Mouse (Mus musculus) intestine, postnatal 0 days (tissue): ENCODE results near the gene Crocc. TPM values are rescaled to one million over a fixed set of nuclear protein-coding genes. Genes with fewer than 3 reads are reported as not detected.

Source experiments
- ATAC-seq: fragments of 200-750 bp; cut with Nextera tagmentation; 2 replicates; pipeline ENCODE4 v1.8.0; 2017; ENCODE audit warnings: mild to moderate bottlenecking, moderate TSS enrichment, moderate library complexity
- H3K27ac ChIP-seq: fragments of 300-500 bp; sonication (generic); 2 replicates; pipeline ENCODE4 v1.5.1; 2014; ENCODE audit warnings: mild to moderate bottlenecking, low read depth, low read length, moderate library complexity
- H3K27me3 ChIP-seq: fragments of 300-500 bp; sonication (generic); replicated peaks from 2 replicates; pipeline ENCODE4 v1.6.1; 2014; ENCODE audit warnings: low read length, mixed read lengths; ENCODE audit not compliant: control insufficient read depth, insufficient read depth
- H3K36me3 ChIP-seq: fragments of 300-500 bp; sonication (generic); 2 replicates; pipeline ENCODE4 v1.6.1; 2014; ENCODE audit warnings: mild to moderate bottlenecking, moderate library complexity; ENCODE audit not compliant: control insufficient read depth, insufficient read depth
- H3K4me1 ChIP-seq: fragments of 300-500 bp; sonication (generic); replicated peaks from 2 replicates; pipeline ENCODE4 v1.6.1; 2014; ENCODE audit warnings: antibody characterized with exemption, low read length, mixed read lengths; ENCODE audit not compliant: control insufficient read depth, insufficient read depth
- H3K4me2 ChIP-seq: fragments of 300-500 bp; sonication (generic); replicated peaks from 2 replicates; pipeline ENCODE4 v1.6.1; 2014; ENCODE audit warnings: low read depth, mild to moderate bottlenecking, moderate library complexity
- H3K4me3 ChIP-seq: fragments of 300-500 bp; sonication (generic); 2 replicates; pipeline ENCODE4 v1.5.1; 2014; ENCODE audit warnings: low read depth, low read length
- H3K9ac ChIP-seq: fragments of 300-500 bp; sonication (generic); 2 replicates; pipeline ENCODE4 v1.6.1; 2014; ENCODE audit warnings: mild to moderate bottlenecking, low read depth, low read length
- H3K9me3 ChIP-seq: fragments of 300-500 bp; sonication (generic); 2 replicates; pipeline ENCODE4 v1.6.1; 2016; ENCODE audit warnings: mixed run types; ENCODE audit not compliant: control insufficient read depth
- CTCF ChIP-seq: sonication (generic); IDR thresholded peaks from 2 replicates; pipeline ENCODE4 v1.5.1; 2016; ENCODE audit warnings: low read depth, mild to moderate bottlenecking, control low read depth, antibody characterized with exemption, moderate library complexity
- WGBS: fragments of 180-500 bp; shearing (Covaris S2); extraction: QIAGEN DNeasy Blood & Tissue Kit; methylation state at CpG from one replicate; pipeline ENCODE4 v1.1.7; 2014; 5-methylcytosine and 5-hydroxymethylcytosine counted together
- polyA plus RNA-seq: library from polyadenylated mRNA; unstranded; fragments of >200 nt; fragmentation: Nextera tagmentation; extraction: Ambion mirVana; gene quantifications from 2 replicates; pipeline ENCODE4 v1.2.1, GENCODE M21; 2015

Gene Crocc
- polyA plus RNA-seq, 1 experiment from 2014 or later, result 1.3 TPM

DNA sequence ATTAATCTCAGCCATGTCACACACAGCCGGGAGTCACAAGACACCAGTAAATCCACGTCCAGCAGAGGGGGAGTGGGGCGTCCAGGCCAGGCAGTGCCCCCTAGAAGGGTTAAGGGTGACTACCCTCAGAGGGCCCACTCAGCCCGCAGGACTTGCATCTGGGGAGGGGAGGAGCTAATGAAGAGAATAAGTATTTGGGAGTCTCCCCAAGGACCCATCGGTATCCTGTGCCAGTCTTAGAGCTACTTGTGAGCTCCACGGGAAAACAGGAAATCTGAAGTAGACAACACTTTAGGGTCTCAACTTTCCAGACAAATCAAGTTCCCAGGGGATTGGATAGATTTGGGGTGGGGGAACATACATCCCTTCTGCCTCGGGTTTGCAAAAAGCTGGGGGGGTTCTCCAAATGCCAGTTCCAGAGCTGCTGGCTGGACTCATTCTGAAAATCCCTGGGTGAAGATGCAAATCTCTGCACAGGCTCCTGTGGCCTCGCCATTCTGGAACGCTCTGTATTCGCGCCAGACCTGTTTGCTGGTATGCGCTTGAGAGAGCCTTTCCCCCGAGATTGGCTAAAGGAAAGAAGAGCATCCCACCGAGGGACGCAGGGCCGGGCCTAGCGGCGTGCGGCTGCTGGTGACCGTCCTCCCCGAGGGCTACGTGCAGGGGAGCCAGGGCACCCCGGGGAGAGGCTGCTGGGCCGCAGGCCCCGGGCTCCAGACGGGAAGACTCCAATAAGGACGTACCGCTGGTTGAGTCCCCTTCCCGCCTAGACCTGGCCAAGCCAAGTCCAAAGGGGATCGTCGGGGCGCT lies 529 bp downstream of the Crocc start:
- Histone ChIP-seq H3K9ac (peak overlapping the region; percentile 71), H3K36me3 (0 out of 2 replicates have a peak, but pooled peaks cover 6% of the 10 kb centered on the region), H3K27ac (peak overlapping the region; percentile 57), H3K4me3 (peak overlapping the region; percentile 64), H3K4me1 (0 out of 2 replicates have a peak, but pooled peaks cover 8% of the 10 kb centered on the region), H3K4me2 (peak overlapping the region; percentile 89), H3K9me3 (no peaks in the 10 kb centered on the region), H3K27me3 (no peaks in the 10 kb centered on the region)
- WGBS, result 3% methylated on average over 32 of the region's 32 CpGs
- TF ChIP-seq CTCF, result no peak
- peak; percentile 55 for ATAC-seq

- Histone ChIP-seq H3K4me1 (0 out of 2 replicates have a peak, but pooled peaks cover 8% of the 10 kb centered on the region), H3K4me3 (no peak overlapping the region), H3K27me3 (no peaks in the 10 kb centered on the region), H3K9me3 (no peaks in the 10 kb centered on the region), H3K4me2 (no peak overlapping the region), H3K27ac (no peak overlapping the region), H3K9ac (no peak overlapping the region), H3K36me3 (0 out of 2 replicates have a peak, but pooled peaks cover 6% of the 10 kb centered on the region)
- TF ChIP-seq CTCF, result no peak
- no peak for ATAC-seq
- WGBS, result 77% methylated on average over 9 of the region's 9 CpGs
Observed at GRCm38 (mm10) chr4:141058835-141059234, 1.5 kb downstream of the Crocc start.

- H3K27me3 ChIP-seq, result no peaks in the 10 kb centered on the region
- H3K36me3 ChIP-seq, result 0 out of 2 replicates have a peak, but pooled peaks cover 6% of the 10 kb centered on the region
- 96% methylated on average over 10 of the region's 10 CpGs for WGBS
- H3K27ac ChIP-seq, result no peak overlapping the region
- no peak overlapping the region for H3K4me3 ChIP-seq
- H3K9me3 ChIP-seq, result no peaks in the 10 kb centered on the region
- no peak overlapping the region for H3K9ac ChIP-seq
- 0 out of 2 replicates have a peak, but pooled peaks have one; percentile 21 for TF ChIP-seq CTCF
- no peak overlapping the region for H3K4me2 ChIP-seq
- ATAC-seq, result no peak
- H3K4me1 ChIP-seq, result 0 out of 2 replicates have a peak, but pooled peaks cover 8% of the 10 kb centered on the region
Observed at GRCm38 (mm10) chr4:141056970-141057369, 3.4 kb downstream of the Crocc start.

- no peaks in the 10 kb centered on the region for H3K4me1 ChIP-seq
- no peak for TF ChIP-seq CTCF
- no peak for ATAC-seq
- H3K9me3 ChIP-seq, result no peaks in the 10 kb centered on the region
- H3K27ac ChIP-seq, result no peak overlapping the region
- 0 out of 2 replicates have a peak, but pooled peaks cover 6% of the 10 kb centered on the region for H3K36me3 ChIP-seq
- H3K4me2 ChIP-seq, result 0 out of 2 replicates have a peak overlapping the region, but pooled peaks have one; percentile 27
- 51% methylated on average over 16 of the region's 17 CpGs for WGBS
- H3K4me3 ChIP-seq, result no peak overlapping the region
- no peak overlapping the region for H3K9ac ChIP-seq
- H3K27me3 ChIP-seq, result no peaks in the 10 kb centered on the region
Observed at GRCm38 (mm10) chr4:141053568-141054161, 6.7 kb downstream of the Crocc start.

DNA sequence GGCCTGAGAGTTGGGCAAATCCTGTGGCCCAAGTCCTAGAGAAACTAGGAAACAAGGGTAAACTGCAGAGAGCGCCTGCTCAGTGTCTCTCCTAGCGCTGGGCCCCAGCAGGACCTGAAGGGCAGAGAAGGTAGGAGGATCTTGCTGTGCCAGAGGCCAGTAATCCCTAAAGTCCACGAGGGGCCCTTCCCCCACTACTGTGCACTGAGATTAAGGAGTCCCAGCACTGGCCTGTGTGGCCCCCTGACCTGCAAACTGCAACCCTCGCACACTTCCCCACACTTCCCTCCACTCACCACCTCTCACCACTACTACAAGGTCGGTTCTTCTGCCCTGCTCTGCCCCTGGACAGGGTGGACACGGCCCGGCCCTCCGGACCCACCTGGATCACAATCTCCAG lies 7.2 kb downstream of the Crocc start:
- Histone ChIP-seq H3K4me2 (no peak overlapping the region), H3K27ac (no peak overlapping the region), H3K4me1 (no peaks in the 10 kb centered on the region), H3K9me3 (no peaks in the 10 kb centered on the region), H3K36me3 (0 out of 2 replicates have a peak, but pooled peaks cover 6% of the 10 kb centered on the region), H3K9ac (no peak overlapping the region), H3K27me3 (no peaks in the 10 kb centered on the region), H3K4me3 (no peak overlapping the region)
- 64% methylated on average over 8 of the region's 8 CpGs for WGBS
- no peak for ATAC-seq
- no peak for TF ChIP-seq CTCF

DNA sequence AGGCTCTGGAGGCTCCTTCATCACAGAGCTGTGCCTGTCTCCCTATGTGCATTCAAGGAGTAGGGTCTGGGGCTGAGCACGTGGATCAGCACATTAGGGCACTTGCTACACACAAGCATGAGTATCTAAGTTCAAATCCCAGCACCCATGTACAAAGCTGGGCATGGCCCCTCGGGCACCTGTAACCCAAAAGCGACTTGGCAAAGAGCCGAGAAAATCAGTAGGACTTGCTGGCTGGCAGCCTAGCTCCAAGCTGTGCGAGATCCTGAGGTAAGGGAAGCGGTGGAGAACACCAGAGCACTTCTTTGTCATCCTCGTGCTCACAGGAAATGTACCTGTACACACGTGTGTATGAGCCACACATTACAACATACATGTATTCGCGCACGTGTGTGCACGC lies 7.9 kb downstream of the Crocc start:
- no peak for ATAC-seq
- H3K4me1 ChIP-seq, result no peaks in the 10 kb centered on the region

More for the DNA sequence above, 7.9 kb downstream of the Crocc start:
- Histone ChIP-seq H3K9ac (no peak overlapping the region), H3K27me3 (no peaks in the 10 kb centered on the region), H3K9me3 (no peaks in the 10 kb centered on the region), H3K4me2 (no peak overlapping the region), H3K4me3 (no peak overlapping the region), H3K36me3 (0 out of 2 replicates have a peak, but pooled peaks cover 6% of the 10 kb centered on the region), H3K27ac (no peak overlapping the region)
- TF ChIP-seq CTCF, result no peak
- WGBS, result 91% methylated on average over 12 of the region's 12 CpGs
